Mouse (Mus musculus): Measurements from ENCODE around the gene Hcn3. TPM values are rescaled to one million over a fixed set of nuclear protein-coding genes. Genes with fewer than 3 reads are reported as not detected.

The Hcn3 gene
- polyA plus RNA-seq, 1 experiment from 2014 or later, result 59.2 TPM

DNA sequence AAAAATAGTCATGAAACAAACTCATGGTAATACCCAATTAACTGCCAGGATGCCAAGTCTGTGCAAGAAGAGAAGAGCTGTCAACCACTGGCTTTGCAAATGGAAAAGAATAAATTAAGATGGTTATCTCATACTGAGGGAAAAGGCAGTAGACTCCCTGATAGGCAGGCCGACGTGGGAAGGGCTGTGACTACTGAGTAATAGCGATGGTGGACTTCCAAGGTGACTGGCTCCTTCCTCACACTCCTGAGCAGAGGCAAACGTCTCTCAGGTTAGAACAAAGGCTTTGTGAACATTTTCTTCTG, 56.8 kb downstream of the Hcn3 start:
- ATAC-seq (ENCODE audit: low FRiP score, low read depth), result no peak
- no peak overlapping the region for H3K4me3 ChIP-seq
- H3K9me3 ChIP-seq, result no peaks in the 10 kb centered on the region
- H3K4me1 ChIP-seq (replicated peaks), result peaks cover 36% of the 10 kb centered on the region
- H3K4me2 ChIP-seq, result no peak overlapping the region
- WGBS, result 75% methylated on average over 4 of the region's 4 CpGs
- no peaks in the 10 kb centered on the region for H3K27me3 ChIP-seq
- H3K36me3 ChIP-seq, result peaks cover 2% of the 10 kb centered on the region; the same call in 1 of the 2 replicates
- H3K27ac ChIP-seq (replicated peaks), result 0 out of 2 replicates have a peak overlapping the region, but pooled peaks have one; percentile 86
- no peak overlapping the region for H3K9ac ChIP-seq

DNA sequence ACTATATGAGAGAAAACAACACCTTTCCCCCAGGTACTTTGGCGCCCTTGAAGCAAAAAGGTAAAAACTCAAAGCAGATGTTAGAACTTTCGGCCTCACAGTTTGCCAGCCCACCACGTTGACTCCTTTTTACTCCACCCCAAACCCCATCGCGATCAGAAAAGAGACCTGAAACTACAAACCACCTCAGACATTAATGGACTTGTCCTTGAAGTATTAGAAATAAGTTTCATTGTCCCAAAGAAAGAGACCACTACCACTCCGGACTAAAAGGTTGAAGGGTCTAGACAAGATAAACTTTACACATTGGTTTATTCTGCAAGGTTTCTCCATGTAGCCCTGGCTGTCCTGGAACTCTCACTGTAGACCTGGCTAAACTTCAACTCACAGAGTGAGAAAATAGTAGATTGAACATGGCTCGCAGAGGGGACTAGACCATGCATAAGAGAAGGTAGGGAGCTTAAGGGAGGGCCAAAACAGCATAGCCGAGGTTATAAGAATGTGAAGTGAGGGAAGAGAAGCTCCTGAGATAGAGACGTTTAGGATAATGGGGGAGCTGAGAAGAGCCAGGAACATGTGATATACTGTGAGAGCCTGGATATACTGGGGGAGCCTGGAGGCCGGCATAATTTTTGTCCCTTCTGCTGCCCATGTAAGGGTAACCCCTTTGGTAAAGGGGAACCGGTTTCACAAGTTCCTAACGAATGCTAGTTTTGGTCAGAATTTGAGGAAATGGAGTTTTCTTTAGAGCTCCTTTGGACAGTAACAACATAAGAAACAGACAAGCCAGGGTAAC, 57.3 kb downstream of the Hcn3 start:
- Histone ChIP-seq H3K36me3 (peaks cover 6% of the 10 kb centered on the region; the same call in 1 of the 2 replicates), H3K4me2 (peak overlapping the region; percentile 57), H3K4me3 (peak overlapping the region; percentile 56), H3K27me3 (no peaks in the 10 kb centered on the region), H3K9ac (no peak overlapping the region), H3K27ac (replicated peaks) (peak overlapping the region; percentile 86), H3K4me1 (replicated peaks) (peaks cover 39% of the 10 kb centered on the region), H3K9me3 (no peaks in the 10 kb centered on the region)
- 68% methylated on average over 12 of the region's 12 CpGs for WGBS
- ATAC-seq (ENCODE audit: low FRiP score, low read depth), result no peak

DNA sequence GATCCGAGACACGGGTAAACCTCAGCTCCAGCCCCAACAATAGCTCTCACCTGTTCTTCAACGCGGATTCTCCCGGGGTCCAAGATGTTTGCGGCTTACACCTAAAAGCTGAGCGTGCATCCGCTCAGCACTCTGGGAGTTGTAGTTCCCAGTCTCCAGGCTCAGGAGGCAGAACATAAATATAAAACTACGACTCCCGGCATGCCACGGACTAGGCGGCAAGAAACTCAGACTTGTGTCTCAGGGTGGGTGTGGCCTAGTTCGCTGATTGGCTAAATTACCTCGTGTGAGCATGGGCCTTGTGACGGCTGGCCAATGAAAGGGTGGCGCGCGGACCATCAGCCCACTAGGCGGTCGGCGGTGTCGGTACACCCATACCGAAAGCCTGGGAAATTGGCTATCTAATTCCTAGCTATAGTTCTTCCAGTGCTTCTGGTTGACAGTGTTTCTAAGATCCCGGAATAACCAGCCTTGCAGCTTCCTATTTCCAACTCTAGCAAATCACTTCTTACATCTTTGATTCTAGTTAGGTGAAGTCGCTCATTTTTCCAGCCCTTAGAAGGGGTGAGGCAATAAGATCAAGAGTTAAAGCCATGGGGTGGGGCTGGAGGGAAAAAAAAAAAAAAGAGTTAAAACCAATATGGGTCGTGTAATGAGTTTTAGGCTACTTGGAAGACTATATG, 58.0 kb downstream of the Hcn3 start, which contains the start of gene Fdps:
Fdps (minus strand) TSS at position 148 of the 683 bp plus-strand sequence.
- peak; percentile 99 for ATAC-seq (ENCODE audit: low FRiP score, low read depth)
- peak within 1 kb of the TSS; percentile 86 for H3K27ac ChIP-seq (replicated peaks)
- no peaks in the 10 kb centered on the region for H3K27me3 ChIP-seq
- H3K9me3 ChIP-seq, result no peaks in the 10 kb centered on the region
- H3K9ac ChIP-seq, result peak within 1 kb of the TSS; percentile 59
- H3K4me1 ChIP-seq (replicated peaks), result peaks cover 39% of the 10 kb centered on the region
- H3K36me3 ChIP-seq, result peaks cover 12% of the 10 kb centered on the region
- H3K4me3 ChIP-seq, result peak within 1 kb of the TSS; percentile 56
- H3K4me2 ChIP-seq, result peak within 1 kb of the TSS; percentile 91
- under 1% methylated on average over 26 of the region's 26 CpGs for WGBS

DNA sequence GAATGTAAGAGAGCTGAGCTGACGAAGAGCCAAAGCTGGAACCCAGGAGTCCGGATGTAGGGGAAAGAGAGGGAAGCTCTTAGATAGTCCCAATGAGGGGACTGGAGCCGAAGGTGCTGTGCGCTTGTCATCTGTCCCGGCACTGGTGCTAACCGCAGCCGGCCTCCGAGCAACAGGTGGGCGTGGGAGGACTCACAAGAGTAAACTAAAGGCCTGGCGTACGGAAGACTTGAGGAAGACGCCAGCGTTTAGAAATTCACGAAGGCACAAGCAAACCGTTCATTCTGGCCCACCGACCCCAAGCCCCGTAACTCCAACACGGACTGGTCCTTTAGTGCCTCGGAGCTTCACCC, 58.6 kb downstream of the Hcn3 start:
- H3K4me2 ChIP-seq, result peak overlapping the region; percentile 91
- peak overlapping the region; percentile 56 for H3K4me3 ChIP-seq
- H3K4me1 ChIP-seq (replicated peaks), result peaks cover 39% of the 10 kb centered on the region
- ATAC-seq (ENCODE audit: low FRiP score, low read depth), result peak; percentile 32
- H3K36me3 ChIP-seq, result peaks cover 15% of the 10 kb centered on the region
- no peaks in the 10 kb centered on the region for H3K27me3 ChIP-seq
- WGBS, result 0% methylated on average over 19 of the region's 19 CpGs
- H3K9me3 ChIP-seq, result no peaks in the 10 kb centered on the region
- peak overlapping the region; percentile 77 for H3K27ac ChIP-seq (replicated peaks)
- peak overlapping the region; percentile 59 for H3K9ac ChIP-seq

DNA sequence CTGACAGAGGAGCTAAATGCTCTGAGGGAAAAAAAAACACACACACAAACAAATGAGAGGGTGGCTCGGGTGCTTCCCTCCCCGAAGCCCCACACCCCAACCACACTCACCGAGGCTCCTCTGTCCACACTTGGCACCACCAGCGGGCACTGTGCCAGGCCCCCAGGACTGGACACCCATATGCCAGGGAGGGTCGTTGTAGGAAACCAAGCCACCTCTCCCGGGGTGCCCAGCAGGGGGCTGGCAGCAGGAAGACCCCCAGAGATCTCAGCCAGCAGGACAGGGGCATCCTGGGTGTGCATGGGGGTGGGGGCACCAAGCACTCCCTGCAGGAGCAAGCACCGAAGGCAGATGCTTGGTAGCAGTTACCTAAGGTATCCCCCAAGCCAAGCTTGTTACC, 59.2 kb downstream of the Hcn3 start, which contains the start of gene Gm43738:
Gm43738 (minus strand) TSS at position 289 of the 400 bp plus-strand sequence.
- no peaks in the 10 kb centered on the region for H3K9me3 ChIP-seq
- H3K4me2 ChIP-seq, result peak within 1 kb of the TSS; percentile 91
- no peaks in the 10 kb centered on the region for H3K27me3 ChIP-seq
- H3K4me1 ChIP-seq (replicated peaks), result peaks cover 39% of the 10 kb centered on the region
- no peak for ATAC-seq (ENCODE audit: low FRiP score, low read depth)
- H3K36me3 ChIP-seq, result peaks cover 17% of the 10 kb centered on the region
- WGBS, result 29% methylated on average over 7 of the region's 7 CpGs
- H3K9ac ChIP-seq, result peak within 1 kb of the TSS; percentile 59
- H3K27ac ChIP-seq (replicated peaks), result peak within 1 kb of the TSS; percentile 77
- H3K4me3 ChIP-seq, result peak within 1 kb of the TSS; percentile 56

Other genes starting within 250 kb of the Hcn3 start
- 47.4 and 50.6 TPM in 2 replicates for gene Msto1, start 246.2 kb downstream of the Hcn3 start, polyA plus RNA-seq (2015; fragmentation: Nextera tagmentation; extraction: Ambion mirVana)
- gene Ash1l, start 209.6 kb downstream of the Hcn3 start, polyA plus RNA-seq (2015; fragmentation: Nextera tagmentation; extraction: Ambion mirVana), result 17.5 and 19.5 TPM in 2 replicates
- gene Dap3, start 209.0 kb downstream of the Hcn3 start, polyA plus RNA-seq (2015; fragmentation: Nextera tagmentation; extraction: Ambion mirVana), result 121 and 129 TPM in 2 replicates
- 111 and 120 TPM in 2 replicates for gene Rusc1, start 66.9 kb downstream of the Hcn3 start, polyA plus RNA-seq (2015; fragmentation: Nextera tagmentation; extraction: Ambion mirVana)
- gene Gm43738, start 59.1 kb downstream of the Hcn3 start, polyA plus RNA-seq (2015; fragmentation: Nextera tagmentation; extraction: Ambion mirVana), result not detected in 2 replicates
- gene Fdps, start 58.2 kb downstream of the Hcn3 start, polyA plus RNA-seq (2015; fragmentation: Nextera tagmentation; extraction: Ambion mirVana), result 465 and 483 TPM in 2 replicates
- gene Pklr, start 24.1 kb downstream of the Hcn3 start, polyA plus RNA-seq (2015; fragmentation: Nextera tagmentation; extraction: Ambion mirVana), result 0.09 TPM in 2 replicates
- gene Clk2, start 4.6 kb upstream of the Hcn3 start, polyA plus RNA-seq (2015; fragmentation: Nextera tagmentation; extraction: Ambion mirVana), result 20.0 and 22.6 TPM in 2 replicates
- 148 and 158 TPM in 2 replicates for gene Scamp3, start 17.3 kb upstream of the Hcn3 start, polyA plus RNA-seq (2015; fragmentation: Nextera tagmentation; extraction: Ambion mirVana)
- gene Fam189b, start 22.9 kb upstream of the Hcn3 start, polyA plus RNA-seq (2015; fragmentation: Nextera tagmentation; extraction: Ambion mirVana), result 35.5 and 39.2 TPM in 2 replicates
- gene Gba, start 42.7 kb upstream of the Hcn3 start, polyA plus RNA-seq (2015; fragmentation: Nextera tagmentation; extraction: Ambion mirVana), result 46.6 and 48.0 TPM in 2 replicates
- 51.5 and 51.6 TPM in 2 replicates for gene Thbs3, start 55.0 kb upstream of the Hcn3 start, polyA plus RNA-seq (2015; fragmentation: Nextera tagmentation; extraction: Ambion mirVana)
- 149 and 152 TPM in 2 replicates for gene Mtx1, start 66.9 kb upstream of the Hcn3 start, polyA plus RNA-seq (2015; fragmentation: Nextera tagmentation; extraction: Ambion mirVana)
- gene Muc1, start 68.9 kb upstream of the Hcn3 start, polyA plus RNA-seq (2015; fragmentation: Nextera tagmentation; extraction: Ambion mirVana), result 1.2 and 1.6 TPM in 2 replicates
- 196 and 211 TPM in 2 replicates for gene Krtcap2, start 85.8 kb upstream of the Hcn3 start, polyA plus RNA-seq (2015; fragmentation: Nextera tagmentation; extraction: Ambion mirVana)
- 71.3 and 81.6 TPM in 2 replicates for gene Trim46, start 86.1 kb upstream of the Hcn3 start, polyA plus RNA-seq (2015; fragmentation: Nextera tagmentation; extraction: Ambion mirVana)
- 80.0 and 88.4 TPM in 2 replicates for gene Dpm3, start 99.2 kb upstream of the Hcn3 start, polyA plus RNA-seq (2015; fragmentation: Nextera tagmentation; extraction: Ambion mirVana)
- 36.2 and 38.5 TPM in 2 replicates for gene Slc50a1, start 110.4 kb upstream of the Hcn3 start, polyA plus RNA-seq (2015; fragmentation: Nextera tagmentation; extraction: Ambion mirVana)
- gene Efna1, start 120.9 kb upstream of the Hcn3 start, polyA plus RNA-seq (2015; fragmentation: Nextera tagmentation; extraction: Ambion mirVana), result 8.9 and 9.1 TPM in 2 replicates
- 62.4 and 72.3 TPM in 2 replicates for gene Efna3, start 162.8 kb upstream of the Hcn3 start, polyA plus RNA-seq (2015; fragmentation: Nextera tagmentation; extraction: Ambion mirVana)
- 6.0 and 7.4 TPM in 2 replicates for gene Efna4, start 177.8 kb upstream of the Hcn3 start, polyA plus RNA-seq (2015; fragmentation: Nextera tagmentation; extraction: Ambion mirVana)
- gene Adam15, start 189.8 kb upstream of the Hcn3 start, polyA plus RNA-seq (2015; fragmentation: Nextera tagmentation; extraction: Ambion mirVana), result 71.0 and 77.1 TPM in 2 replicates
- 0.09 and 0.34 TPM in 2 replicates for gene Dcst2, start 201.8 kb upstream of the Hcn3 start, polyA plus RNA-seq (2015; fragmentation: Nextera tagmentation; extraction: Ambion mirVana)
- gene Dcst1, start 205.1 kb upstream of the Hcn3 start, polyA plus RNA-seq (2015; fragmentation: Nextera tagmentation; extraction: Ambion mirVana), result 0.89 and 1.1 TPM in 2 replicates
- 0.82 and 0.83 TPM in 2 replicates for gene Zbtb7b, start 234.6 kb upstream of the Hcn3 start, polyA plus RNA-seq (2015; fragmentation: Nextera tagmentation; extraction: Ambion mirVana)
- 0.89 TPM in 1 of 2 replicates, not detected in the other for gene Lenep, start 242.6 kb upstream of the Hcn3 start, polyA plus RNA-seq (2015; fragmentation: Nextera tagmentation; extraction: Ambion mirVana)